Mouse (Mus musculus) layer of hippocampus, postnatal 36 days (tissue): ENCODE data around the gene Gm10563. TPM values are rescaled to one million over a fixed set of nuclear protein-coding genes. Genes with fewer than 3 reads are reported as not detected.
"Not testable (repeated sequence)": the region's sequence is repeated elsewhere in the genome, so short reads cannot be mapped to it uniquely, and the experiment has no call there.

ENCODE experiments used
- DNase-seq, 2 experiments: peaks; one replicate each; pipeline ENCODE4 v3.0.0; 2022
- total RNA-seq, 2 experiments: library from RNA; stranded (reverse); gene quantifications; 2 replicates each; pipeline ENCODE4 v1.2.3; 2021

The Gm10563 gene
- not detected for total RNA-seq

GRCm38 (mm10) chr4:155645308-155645707 lies at the start of gene Gm10563:
TSS of gene Gm10563 (minus strand) at chr4:155645408.
- not testable (repeated sequence) for DNase-seq

GRCm38 (mm10) chr4:155694482-155695401 lies 49.5 kb upstream of the Gm10563 start:
- peak; percentile 75 to 81 for DNase-seq

GRCm38 (mm10) chr4:155694111-155694481 lies 48.9 kb upstream of the Gm10563 start, which contains the start of gene Fndc10:
TSS of gene Fndc10 (plus strand) at chr4:155694342.
- peak; percentile 69 to 70 for DNase-seq

- DNase-seq = no peak
Observed at GRCm38 (mm10) chr4:155692421-155692820, 47.2 kb upstream of the Gm10563 start.

GRCm38 (mm10) chr4:155690571-155691375 lies 45.6 kb upstream of the Gm10563 start:
- DNase-seq = peak; percentile 58 to 67

GRCm38 (mm10) chr4:155687764-155688163 lies 42.6 kb upstream of the Gm10563 start:
- not testable (repeated sequence) for DNase-seq

- not testable (repeated sequence) for DNase-seq
Observed at GRCm38 (mm10) chr4:155683670-155684277, 38.6 kb upstream of the Gm10563 start.

- DNase-seq = peak in 1 of 2 experiments; percentile 41
Observed at GRCm38 (mm10) chr4:155675991-155676390, 30.8 kb upstream of the Gm10563 start.

- no peak for DNase-seq
Observed at GRCm38 (mm10) chr4:155672082-155672481, 26.9 kb upstream of the Gm10563 start.

GRCm38 (mm10) chr4:155670236-155670635 lies 25.0 kb upstream of the Gm10563 start:
- DNase-seq = not testable (repeated sequence)

GRCm38 (mm10) chr4:155669598-155670075 lies 24.4 kb upstream of the Gm10563 start:
- no peak for DNase-seq

GRCm38 (mm10) chr4:155668689-155669597 lies 23.7 kb upstream of the Gm10563 start, which contains the start of gene Mib2:
TSS of gene Mib2 (minus strand) at chr4:155669198.
- DNase-seq = peak; percentile 97 to 98

- DNase-seq = no peak
Observed at GRCm38 (mm10) chr4:155666903-155667302, 21.7 kb upstream of the Gm10563 start.

GRCm38 (mm10) chr4:155660641-155661040 lies 15.4 kb upstream of the Gm10563 start:
- DNase-seq = no peak

- DNase-seq = no peak
Observed at GRCm38 (mm10) chr4:155658961-155659360, 13.8 kb upstream of the Gm10563 start.

- no peak for DNase-seq
Observed at GRCm38 (mm10) chr4:155656214-155656751, 11.1 kb upstream of the Gm10563 start.

- DNase-seq = peak in 1 of 2 experiments; percentile 12
Observed at GRCm38 (mm10) chr4:155654456-155655298, 9.5 kb upstream of the Gm10563 start.

GRCm38 (mm10) chr4:155654183-155654455 lies 8.9 kb upstream of the Gm10563 start:
- peak in 1 of 2 experiments; percentile 11 for DNase-seq

- peak; percentile 29 to 37 for DNase-seq
Observed at GRCm38 (mm10) chr4:155653451-155654182, 8.4 kb upstream of the Gm10563 start.
